Mouse (Mus musculus): Measurements from ENCODE around the gene Rnase2a. TPM values are rescaled to one million over a fixed set of nuclear protein-coding genes. Genes with fewer than 3 reads are reported as not detected.
"Not testable (repeated sequence)": the region's sequence is repeated elsewhere in the genome, so short reads cannot be mapped to it uniquely, and the experiment has no call there.

The Rnase2a gene
- total RNA-seq (2012; rRNA removed): not detected in 2 replicates

DNA sequence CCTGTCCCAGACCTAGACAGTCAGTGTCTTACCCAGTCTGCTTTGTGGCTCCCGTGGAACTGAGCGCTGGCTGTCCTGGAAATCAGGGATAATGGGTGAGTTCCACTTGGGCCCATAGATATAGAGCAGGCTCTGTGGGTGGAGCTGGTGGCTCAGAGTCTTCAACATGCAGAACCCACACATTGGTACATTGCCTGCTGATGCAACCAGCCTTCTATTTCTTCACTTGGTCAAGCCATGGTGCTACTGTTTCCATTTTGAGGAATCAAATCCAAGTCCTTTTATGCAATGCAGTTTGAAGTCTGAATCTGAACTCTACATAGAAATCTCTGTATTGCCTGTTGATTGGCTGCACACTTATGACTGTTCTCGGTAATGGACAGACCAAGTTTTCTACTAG lies at the start of gene Rnase2a:
Gene Rnase2a (minus strand): TSS at position 72 of the 400 bp plus-strand sequence.
- TF ChIP-seq ZC3H11A (IDR thresholded peaks at IDR 0.05; ENCODE audit: borderline replicate concordance, low read depth, low read length): no peak
- no peak for TF ChIP-seq ZNF384 (IDR thresholded peaks at IDR 0.05; ENCODE audit: low read depth, low read length)
- TF ChIP-seq MAFK (IDR thresholded peaks at IDR 0.05; ENCODE audit: insufficient read depth, low read depth, low read length): no peak
- TF ChIP-seq HCFC1 (IDR thresholded peaks at IDR 0.05; ENCODE audit: borderline replicate concordance, insufficient read depth, low read length): no peak
- TF ChIP-seq CHD2 (IDR thresholded peaks at IDR 0.05; ENCODE audit: low read depth, low read length): no peak
- Histone ChIP-seq H3K4me1 (ENCODE audit: control insufficient read depth in 2 of 2, insufficient read depth in 2 of 2, low read length in 2 of 2, poor library complexity in 1 of 2) (no peaks in the 10 kb centered on the region), H3K27ac (ENCODE audit: insufficient read depth, low read depth, low read length, poor library complexity, severe bottlenecking) (no peak within 1 kb of the TSS), H3K9me3 (ENCODE audit: control insufficient read depth, insufficient read depth, low read depth, low read length) (no peaks in the 10 kb centered on the region), H3K4me3 (ENCODE audit: insufficient read depth in 1 of 2, low read depth in 1 of 2, low read length in 2 of 2, poor library complexity in 1 of 2, severe bottlenecking in 1 of 2) (no peak within 1 kb of the TSS), H3K9ac (ENCODE audit: insufficient read depth, low read depth, low read length, poor library complexity, severe bottlenecking) (no peak within 1 kb of the TSS), H3K36me3 (ENCODE audit: control insufficient read depth, insufficient read depth, low read length, poor library complexity, severe bottlenecking) (no peaks in the 10 kb centered on the region)
- in situ Hi-C loops (cut with MboI; ENCODE audit: low sequenced_read_pairs in 2 of 2, unreplicated experiment in 2 of 2): no loop called here
- DNase-seq (ENCODE audit: low read depth, low spot score): no peak

DNA sequence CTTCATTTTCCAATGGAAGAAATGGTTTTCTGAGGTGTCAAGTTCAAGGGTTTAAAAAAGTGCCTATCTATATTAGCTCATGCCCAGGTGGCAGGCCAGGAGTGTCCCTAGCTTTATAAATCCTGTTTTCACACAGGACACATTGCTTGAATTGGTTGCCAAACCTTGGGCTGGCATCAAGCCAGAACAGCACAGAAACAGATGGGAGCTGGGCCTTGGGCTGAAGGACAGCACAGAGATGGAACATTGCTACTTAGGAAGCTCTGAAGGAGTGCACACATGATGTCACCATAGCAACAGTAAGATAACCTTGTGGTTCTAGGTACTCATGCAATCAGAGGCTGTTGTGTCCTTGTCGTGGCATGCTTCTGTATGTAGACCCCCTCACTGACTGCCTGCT lies 35.6 kb upstream of the Rnase2a start:
- Histone ChIP-seq H3K27ac (ENCODE audit: insufficient read depth, low read depth, low read length, poor library complexity, severe bottlenecking) (no peak overlapping the region), H3K9ac (ENCODE audit: insufficient read depth, low read depth, low read length, poor library complexity, severe bottlenecking) (no peak overlapping the region), H3K9me3 (ENCODE audit: control insufficient read depth, insufficient read depth, low read depth, low read length) (no peaks in the 10 kb centered on the region), H3K4me1 (ENCODE audit: control insufficient read depth in 2 of 2, insufficient read depth in 2 of 2, low read length in 2 of 2, poor library complexity in 1 of 2) (no peaks in the 10 kb centered on the region), H3K36me3 (ENCODE audit: control insufficient read depth, insufficient read depth, low read length, poor library complexity, severe bottlenecking) (no peaks in the 10 kb centered on the region), H3K4me3 (ENCODE audit: insufficient read depth in 1 of 2, low read depth in 1 of 2, low read length in 2 of 2, poor library complexity in 1 of 2, severe bottlenecking in 1 of 2) (no peak overlapping the region)
- TF ChIP-seq CHD2 (IDR thresholded peaks at IDR 0.05; ENCODE audit: low read depth, low read length) (no peak), HCFC1 (IDR thresholded peaks at IDR 0.05; ENCODE audit: borderline replicate concordance, insufficient read depth, low read length) (no peak), ZNF384 (IDR thresholded peaks at IDR 0.05; ENCODE audit: low read depth, low read length) (no peak), ZC3H11A (IDR thresholded peaks at IDR 0.05; ENCODE audit: borderline replicate concordance, low read depth, low read length) (no peak), MAFK (IDR thresholded peaks at IDR 0.05; ENCODE audit: insufficient read depth, low read depth, low read length) (no peak)
- in situ Hi-C loops (cut with MboI; ENCODE audit: low sequenced_read_pairs in 2 of 2, unreplicated experiment in 2 of 2): no loop called here
- DNase-seq (ENCODE audit: low read depth, low spot score): no peak

DNA sequence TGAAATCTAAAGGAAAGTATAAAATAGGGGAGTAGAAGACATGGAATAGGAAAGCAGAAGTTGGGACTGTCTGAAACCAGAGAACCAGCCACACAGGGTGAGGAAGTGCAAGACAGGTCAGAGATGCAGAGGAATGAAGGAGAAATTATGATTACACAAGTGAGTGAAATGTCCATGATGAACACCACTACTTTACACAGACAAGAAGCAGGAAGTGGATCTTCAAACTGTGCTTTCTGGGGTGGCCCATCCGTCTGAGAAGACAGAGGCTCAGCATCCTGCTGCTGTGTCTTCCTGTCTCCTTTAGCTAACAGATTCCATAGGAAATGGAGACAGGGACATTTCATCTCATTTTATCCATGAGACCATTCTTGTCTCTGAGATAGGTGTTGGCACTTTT lies 22.6 kb upstream of the Rnase2a start:
- H3K9me3 ChIP-seq (ENCODE audit: control insufficient read depth, insufficient read depth, low read depth, low read length); H3K36me3 ChIP-seq (ENCODE audit: control insufficient read depth, insufficient read depth, low read length, poor library complexity, severe bottlenecking); H3K9ac ChIP-seq (ENCODE audit: insufficient read depth, low read depth, low read length, poor library complexity, severe bottlenecking); in situ Hi-C loops (cut with MboI; ENCODE audit: low sequenced_read_pairs in 2 of 2, unreplicated experiment in 2 of 2); DNase-seq (ENCODE audit: low read depth, low spot score); H3K27ac ChIP-seq (ENCODE audit: insufficient read depth, low read depth, low read length, poor library complexity, severe bottlenecking); H3K4me3 ChIP-seq (ENCODE audit: insufficient read depth in 1 of 2, low read depth in 1 of 2, low read length in 2 of 2, poor library complexity in 1 of 2, severe bottlenecking in 1 of 2); H3K4me1 ChIP-seq (ENCODE audit: control insufficient read depth in 2 of 2, insufficient read depth in 2 of 2, low read length in 2 of 2, poor library complexity in 1 of 2): not testable (repeated sequence)

DNA sequence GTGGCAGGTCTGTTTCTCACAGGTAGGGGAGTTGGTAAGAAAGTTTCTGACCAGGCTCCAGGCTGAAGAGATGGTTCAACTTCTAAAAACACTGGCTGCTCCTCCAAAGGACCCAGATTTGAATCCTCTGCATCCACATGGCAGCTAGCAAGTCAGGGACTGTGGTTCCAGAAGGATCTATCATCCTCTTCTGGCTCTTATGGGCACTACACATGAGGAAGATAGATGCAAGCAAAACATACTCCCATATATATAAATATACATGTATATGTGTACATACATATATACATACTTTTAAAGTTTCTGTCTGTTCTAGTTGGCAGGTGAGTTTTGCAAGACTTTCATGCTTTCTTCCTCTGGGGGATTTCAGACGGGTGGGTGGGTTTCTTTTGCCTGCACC lies 12.8 kb upstream of the Rnase2a start:
- H3K4me3 ChIP-seq (ENCODE audit: insufficient read depth in 1 of 2, low read depth in 1 of 2, low read length in 2 of 2, poor library complexity in 1 of 2, severe bottlenecking in 1 of 2): no peak overlapping the region
- DNase-seq (ENCODE audit: low read depth, low spot score): no peak
- no peaks in the 10 kb centered on the region for H3K4me1 ChIP-seq (ENCODE audit: control insufficient read depth in 2 of 2, insufficient read depth in 2 of 2, low read length in 2 of 2, poor library complexity in 1 of 2)
- no peak overlapping the region for H3K27ac ChIP-seq (ENCODE audit: insufficient read depth, low read depth, low read length, poor library complexity, severe bottlenecking)
- H3K9me3 ChIP-seq (ENCODE audit: control insufficient read depth, insufficient read depth, low read depth, low read length): no peaks in the 10 kb centered on the region
- TF ChIP-seq MAFK (IDR thresholded peaks at IDR 0.05; ENCODE audit: insufficient read depth, low read depth, low read length) (no peak), ZNF384 (IDR thresholded peaks at IDR 0.05; ENCODE audit: low read depth, low read length) (no peak), HCFC1 (IDR thresholded peaks at IDR 0.05; ENCODE audit: borderline replicate concordance, insufficient read depth, low read length) (no peak), CHD2 (IDR thresholded peaks at IDR 0.05; ENCODE audit: low read depth, low read length) (no peak), ZC3H11A (IDR thresholded peaks at IDR 0.05; ENCODE audit: borderline replicate concordance, low read depth, low read length) (no peak)
- in situ Hi-C loops (cut with MboI; ENCODE audit: low sequenced_read_pairs in 2 of 2, unreplicated experiment in 2 of 2): no loop called here
- no peak overlapping the region for H3K9ac ChIP-seq (ENCODE audit: insufficient read depth, low read depth, low read length, poor library complexity, severe bottlenecking)
- no peaks in the 10 kb centered on the region for H3K36me3 ChIP-seq (ENCODE audit: control insufficient read depth, insufficient read depth, low read length, poor library complexity, severe bottlenecking)

DNA sequence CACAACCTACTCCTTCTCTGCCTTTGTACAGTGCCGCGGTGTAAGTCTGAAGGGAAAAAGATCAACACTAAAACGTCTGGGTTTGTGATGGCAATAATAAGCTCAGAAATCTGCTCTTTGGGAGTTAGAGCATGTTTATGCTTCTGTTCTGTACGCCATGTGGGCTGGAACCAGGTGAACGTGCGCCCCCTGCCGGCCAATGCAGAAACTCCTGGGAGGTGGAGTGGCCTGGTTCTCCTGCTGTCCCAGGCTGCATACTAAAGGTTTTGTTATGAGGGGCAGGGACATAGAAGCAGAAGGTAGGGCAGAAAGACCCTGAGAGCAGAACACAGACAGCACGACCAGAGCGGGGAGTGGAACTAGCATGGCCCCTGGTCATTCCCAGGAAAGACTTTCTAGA lies 10.2 kb upstream of the Rnase2a start:
- peak; percentile 48 for TF ChIP-seq ZC3H11A (IDR thresholded peaks at IDR 0.05; ENCODE audit: borderline replicate concordance, low read depth, low read length)
- no peak for TF ChIP-seq HCFC1 (IDR thresholded peaks at IDR 0.05; ENCODE audit: borderline replicate concordance, insufficient read depth, low read length)
- H3K27ac ChIP-seq (ENCODE audit: insufficient read depth, low read depth, low read length, poor library complexity, severe bottlenecking): no peak overlapping the region
- H3K4me3 ChIP-seq (ENCODE audit: insufficient read depth in 1 of 2, low read depth in 1 of 2, low read length in 2 of 2, poor library complexity in 1 of 2, severe bottlenecking in 1 of 2): no peak overlapping the region
- no peaks in the 10 kb centered on the region for H3K9me3 ChIP-seq (ENCODE audit: control insufficient read depth, insufficient read depth, low read depth, low read length)
- H3K9ac ChIP-seq (ENCODE audit: insufficient read depth, low read depth, low read length, poor library complexity, severe bottlenecking): no peak overlapping the region
- in situ Hi-C loops (cut with MboI; ENCODE audit: low sequenced_read_pairs in 2 of 2, unreplicated experiment in 2 of 2): no loop called here
- peak; percentile 57 for DNase-seq (ENCODE audit: low read depth, low spot score)
- no peaks in the 10 kb centered on the region for H3K36me3 ChIP-seq (ENCODE audit: control insufficient read depth, insufficient read depth, low read length, poor library complexity, severe bottlenecking)
- no peaks in the 10 kb centered on the region for H3K4me1 ChIP-seq (ENCODE audit: control insufficient read depth in 2 of 2, insufficient read depth in 2 of 2, low read length in 2 of 2, poor library complexity in 1 of 2)
